Mouse (Mus musculus): Measurements from ENCODE around the gene Pcx. TPM values are rescaled to one million over a fixed set of nuclear protein-coding genes. Genes with fewer than 3 reads are reported as not detected.

The Pcx gene
- polyA plus RNA-seq, 1 experiment from 2014 or later: 14.1 TPM

DNA sequence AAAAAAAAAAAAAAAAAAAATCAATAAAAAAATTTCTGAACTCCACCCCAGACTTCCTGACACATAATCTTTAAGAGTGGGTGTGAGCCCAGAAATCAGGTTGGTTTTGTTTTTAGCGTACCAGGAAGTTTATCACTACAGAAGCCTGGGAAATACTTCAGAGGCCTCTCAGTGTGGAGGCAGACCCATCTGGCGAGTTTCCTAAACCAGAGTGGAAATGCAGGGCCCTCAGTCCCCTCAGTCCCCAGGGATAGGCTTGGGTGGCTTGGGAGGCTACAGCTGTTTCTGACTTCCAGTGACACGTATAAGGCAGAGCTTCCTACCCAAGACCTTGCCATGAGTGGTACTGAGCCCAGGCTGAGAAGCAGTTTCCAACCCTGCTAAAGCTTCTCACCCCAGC lies 2.5 kb upstream of the Pcx start:
- no peaks in the 10 kb centered on the region for H3K36me3 ChIP-seq (ENCODE audit: control insufficient read depth, insufficient read depth)
- H3K4me1 ChIP-seq (ENCODE audit: control insufficient read depth, insufficient read depth, low read length): peaks cover 7% of the 10 kb centered on the region
- no peak for ATAC-seq (replicated peaks; ENCODE audit: extremely low read depth, insufficient read depth, low FRiP score)
- 57% methylated on average over 3 of the region's 3 CpGs for WGBS
- no peak overlapping the region for H3K4me2 ChIP-seq (ENCODE audit: low read depth, low read length)
- no peak overlapping the region for H3K9ac ChIP-seq (ENCODE audit: low read length)
- H3K27me3 ChIP-seq (ENCODE audit: control insufficient read depth, insufficient read depth, low read length): 0 out of 2 replicates have a peak, but pooled peaks cover 3% of the 10 kb centered on the region
- no peaks in the 10 kb centered on the region for H3K9me3 ChIP-seq (replicated peaks; ENCODE audit: control insufficient read depth, low read length)
- no peak overlapping the region for H3K4me3 ChIP-seq (ENCODE audit: low read length)
- no peak overlapping the region for H3K27ac ChIP-seq (ENCODE audit: low read length)

- ATAC-seq (replicated peaks; ENCODE audit: extremely low read depth, insufficient read depth, low FRiP score): no peak
- Histone ChIP-seq H3K9me3 (replicated peaks; ENCODE audit: control insufficient read depth, low read length) (no peaks in the 10 kb centered on the region), H3K4me3 (ENCODE audit: low read length) (peak overlapping the region; percentile 87), H3K36me3 (ENCODE audit: control insufficient read depth, insufficient read depth) (no peaks in the 10 kb centered on the region), H3K27ac (ENCODE audit: low read length) (no peak overlapping the region), H3K9ac (ENCODE audit: low read length) (peak overlapping the region; percentile 77), H3K4me1 (ENCODE audit: control insufficient read depth, insufficient read depth, low read length) (peaks cover 14% of the 10 kb centered on the region), H3K4me2 (ENCODE audit: low read depth, low read length) (peak overlapping the region; percentile 95), H3K27me3 (ENCODE audit: control insufficient read depth, insufficient read depth, low read length) (0 out of 2 replicates have a peak, but pooled peaks cover 3% of the 10 kb centered on the region)
- WGBS: 10% methylated on average over 13 of the region's 13 CpGs
Measured at GRCm38 (mm10) chr19:4511116-4511841, 1.0 kb downstream of the Pcx start.

- WGBS: 64% methylated on average over 4 of the region's 4 CpGs
- Histone ChIP-seq H3K36me3 (ENCODE audit: control insufficient read depth, insufficient read depth) (no peaks in the 10 kb centered on the region), H3K9ac (ENCODE audit: low read length) (no peak overlapping the region), H3K27me3 (ENCODE audit: control insufficient read depth, insufficient read depth, low read length) (0 out of 2 replicates have a peak, but pooled peaks cover 3% of the 10 kb centered on the region), H3K9me3 (replicated peaks; ENCODE audit: control insufficient read depth, low read length) (no peaks in the 10 kb centered on the region), H3K27ac (ENCODE audit: low read length) (no peak overlapping the region), H3K4me3 (ENCODE audit: low read length) (no peak overlapping the region), H3K4me1 (ENCODE audit: control insufficient read depth, insufficient read depth, low read length) (peaks cover 14% of the 10 kb centered on the region), H3K4me2 (ENCODE audit: low read depth, low read length) (no peak overlapping the region)
- no peak for ATAC-seq (replicated peaks; ENCODE audit: extremely low read depth, insufficient read depth, low FRiP score)
Measured at GRCm38 (mm10) chr19:4513236-4513858, 3.1 kb downstream of the Pcx start.

- H3K9me3 ChIP-seq (replicated peaks; ENCODE audit: control insufficient read depth, low read length): no peaks in the 10 kb centered on the region
- no peak overlapping the region for H3K4me3 ChIP-seq (ENCODE audit: low read length)
- H3K27ac ChIP-seq (ENCODE audit: low read length): no peak overlapping the region
- WGBS: 34% methylated on average over 2 of the region's 2 CpGs
- no peaks in the 10 kb centered on the region for H3K36me3 ChIP-seq (ENCODE audit: control insufficient read depth, insufficient read depth)
- H3K4me1 ChIP-seq (ENCODE audit: control insufficient read depth, insufficient read depth, low read length): peaks cover 11% of the 10 kb centered on the region
- ATAC-seq (replicated peaks; ENCODE audit: extremely low read depth, insufficient read depth, low FRiP score): no peak
- no peak overlapping the region for H3K9ac ChIP-seq (ENCODE audit: low read length)
- H3K27me3 ChIP-seq (ENCODE audit: control insufficient read depth, insufficient read depth, low read length): 0 out of 2 replicates have a peak, but pooled peaks cover 3% of the 10 kb centered on the region
- H3K4me2 ChIP-seq (ENCODE audit: low read depth, low read length): no peak overlapping the region
Measured at GRCm38 (mm10) chr19:4515746-4516145, 5.5 kb downstream of the Pcx start.

DNA sequence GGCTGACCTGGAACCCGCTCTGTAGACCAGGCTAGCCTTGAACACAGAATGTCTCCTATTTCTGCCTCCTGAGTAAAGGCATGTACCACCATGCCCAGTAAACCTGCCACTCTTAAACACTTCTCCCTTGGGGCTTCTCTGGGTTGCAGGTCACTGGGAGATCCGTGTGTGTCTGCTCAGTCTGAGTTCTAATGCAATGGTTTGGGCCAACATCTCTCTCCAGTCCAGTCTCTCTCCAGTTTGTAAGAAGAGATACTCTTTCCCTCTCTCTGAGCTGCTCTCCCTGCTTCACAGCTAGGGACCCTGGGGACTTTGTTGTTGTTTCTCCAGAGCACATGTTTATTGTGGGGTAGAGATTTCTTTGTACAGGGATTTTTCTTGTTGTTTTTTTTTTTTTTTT lies 6.0 kb downstream of the Pcx start:
- H3K9ac ChIP-seq (ENCODE audit: low read length): no peak overlapping the region
- no peak overlapping the region for H3K4me3 ChIP-seq (ENCODE audit: low read length)
- no peaks in the 10 kb centered on the region for H3K36me3 ChIP-seq (ENCODE audit: control insufficient read depth, insufficient read depth)
- no peak overlapping the region for H3K4me2 ChIP-seq (ENCODE audit: low read depth, low read length)
- H3K9me3 ChIP-seq (replicated peaks; ENCODE audit: control insufficient read depth, low read length): no peaks in the 10 kb centered on the region
- no peak overlapping the region for H3K27ac ChIP-seq (ENCODE audit: low read length)
- no peak for ATAC-seq (replicated peaks; ENCODE audit: extremely low read depth, insufficient read depth, low FRiP score)
- WGBS: 67% methylated on average over 2 of the region's 2 CpGs
- no peaks in the 10 kb centered on the region for H3K27me3 ChIP-seq (ENCODE audit: control insufficient read depth, insufficient read depth, low read length)
- H3K4me1 ChIP-seq (ENCODE audit: control insufficient read depth, insufficient read depth, low read length): peaks cover 7% of the 10 kb centered on the region

GRCm38 (mm10) chr19:4517483-4517882 lies 7.2 kb downstream of the Pcx start:
- no peaks in the 10 kb centered on the region for H3K36me3 ChIP-seq (ENCODE audit: control insufficient read depth, insufficient read depth)
- no peak overlapping the region for H3K27ac ChIP-seq (ENCODE audit: low read length)
- no peak overlapping the region for H3K4me3 ChIP-seq (ENCODE audit: low read length)
- H3K9ac ChIP-seq (ENCODE audit: low read length): no peak overlapping the region
- peaks cover 7% of the 10 kb centered on the region for H3K4me1 ChIP-seq (ENCODE audit: control insufficient read depth, insufficient read depth, low read length)
- no peaks in the 10 kb centered on the region for H3K27me3 ChIP-seq (ENCODE audit: control insufficient read depth, insufficient read depth, low read length)
- H3K9me3 ChIP-seq (replicated peaks; ENCODE audit: control insufficient read depth, low read length): no peaks in the 10 kb centered on the region
- ATAC-seq (replicated peaks; ENCODE audit: extremely low read depth, insufficient read depth, low FRiP score): no peak
- H3K4me2 ChIP-seq (ENCODE audit: low read depth, low read length): no peak overlapping the region
- 80% methylated on average over 1 of the region's 1 CpGs for WGBS

DNA sequence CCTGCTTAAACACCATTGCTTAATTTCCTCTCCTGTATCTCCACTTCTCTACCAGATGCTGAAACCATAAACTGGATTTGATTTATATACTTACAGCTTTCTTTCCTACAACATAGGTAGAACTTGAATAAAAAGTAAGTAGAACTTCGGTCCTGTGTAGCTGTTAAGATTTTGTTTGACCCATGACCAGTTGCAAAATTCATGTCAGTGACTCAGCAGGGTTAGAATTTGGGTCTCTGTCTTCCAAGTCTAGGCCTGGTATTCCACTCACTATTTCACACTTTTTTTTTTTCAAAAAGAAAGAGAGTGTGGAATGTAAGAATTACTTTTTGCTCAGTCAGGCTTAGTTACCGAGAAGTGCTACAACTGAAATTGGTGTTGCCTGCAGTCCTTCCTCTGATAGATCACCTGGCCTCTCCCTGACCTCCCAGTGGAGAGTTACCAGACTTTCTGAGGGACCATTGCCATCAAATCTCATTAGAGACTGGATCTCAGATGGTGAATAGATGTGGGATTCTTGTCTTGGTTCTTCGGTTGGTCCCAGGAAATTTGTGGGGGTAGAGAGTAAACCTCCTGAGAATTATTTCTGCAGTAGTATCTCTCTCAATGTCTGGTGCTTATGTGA lies 11.3 kb downstream of the Pcx start:
- no peak overlapping the region for H3K4me3 ChIP-seq (ENCODE audit: low read length)
- H3K4me2 ChIP-seq (ENCODE audit: low read depth, low read length): no peak overlapping the region
- H3K27me3 ChIP-seq (ENCODE audit: control insufficient read depth, insufficient read depth, low read length): no peaks in the 10 kb centered on the region
- 89% methylated on average over 3 of the region's 3 CpGs for WGBS
- H3K27ac ChIP-seq (ENCODE audit: low read length): no peak overlapping the region
- H3K9ac ChIP-seq (ENCODE audit: low read length): no peak overlapping the region
- H3K9me3 ChIP-seq (replicated peaks; ENCODE audit: control insufficient read depth, low read length): no peaks in the 10 kb centered on the region
- no peak for ATAC-seq (replicated peaks; ENCODE audit: extremely low read depth, insufficient read depth, low FRiP score)
- H3K4me1 ChIP-seq (ENCODE audit: control insufficient read depth, insufficient read depth, low read length): no peaks in the 10 kb centered on the region
- H3K36me3 ChIP-seq (ENCODE audit: control insufficient read depth, insufficient read depth): no peaks in the 10 kb centered on the region

DNA sequence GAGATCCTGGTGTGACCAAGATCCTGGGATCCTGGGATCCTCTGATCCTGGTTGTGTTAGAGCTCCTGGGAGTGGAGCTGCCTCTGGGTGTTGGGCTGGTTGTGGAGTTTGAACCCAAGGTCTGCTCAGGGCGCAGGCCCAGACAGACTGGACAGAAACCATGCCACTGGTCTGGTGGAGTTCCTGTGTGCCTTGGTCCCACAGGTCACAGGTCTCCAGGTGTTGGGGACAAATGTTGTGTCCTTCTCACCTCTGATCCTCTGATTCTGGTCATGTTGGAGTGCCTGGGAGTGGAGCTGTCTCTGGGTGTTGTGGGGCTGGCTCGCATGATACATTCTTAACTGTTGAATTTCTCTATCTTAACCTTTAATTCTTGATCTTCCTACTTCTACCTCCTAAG lies 24.4 kb downstream of the Pcx start:
- Histone ChIP-seq H3K9ac (ENCODE audit: low read length) (no peak overlapping the region), H3K27me3 (ENCODE audit: control insufficient read depth, insufficient read depth, low read length) (no peaks in the 10 kb centered on the region), H3K4me1 (ENCODE audit: control insufficient read depth, insufficient read depth, low read length) (no peaks in the 10 kb centered on the region), H3K4me3 (ENCODE audit: low read length) (no peak overlapping the region), H3K9me3 (replicated peaks; ENCODE audit: control insufficient read depth, low read length) (no peaks in the 10 kb centered on the region), H3K36me3 (ENCODE audit: control insufficient read depth, insufficient read depth) (no peaks in the 10 kb centered on the region), H3K4me2 (ENCODE audit: low read depth, low read length) (no peak overlapping the region), H3K27ac (ENCODE audit: low read length) (no peak overlapping the region)
- no peak for ATAC-seq (replicated peaks; ENCODE audit: extremely low read depth, insufficient read depth, low FRiP score)
- 84% methylated on average over 2 of the region's 2 CpGs for WGBS

DNA sequence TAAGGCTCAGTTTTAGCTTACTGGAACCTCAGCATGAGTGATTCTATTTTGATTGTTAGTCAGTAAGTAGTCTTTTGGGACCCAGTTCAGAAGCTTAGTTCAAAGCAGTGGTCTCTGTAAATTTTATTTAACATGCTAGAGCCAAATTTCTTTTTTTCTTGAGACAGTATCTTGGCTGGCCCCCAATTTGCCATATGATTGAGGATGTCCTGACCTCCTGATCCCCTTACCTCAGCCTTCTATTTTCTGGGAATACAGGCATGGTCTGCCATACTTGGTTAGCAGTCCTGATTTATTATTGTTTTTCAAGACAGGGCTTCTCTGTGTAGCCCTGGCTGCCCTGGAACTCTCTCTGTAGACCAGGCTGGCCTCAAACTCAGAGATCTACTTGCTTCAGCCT lies 25.6 kb downstream of the Pcx start:
- no peaks in the 10 kb centered on the region for H3K4me1 ChIP-seq (ENCODE audit: control insufficient read depth, insufficient read depth, low read length)
- H3K9ac ChIP-seq (ENCODE audit: low read length): no peak overlapping the region
- H3K9me3 ChIP-seq (replicated peaks; ENCODE audit: control insufficient read depth, low read length): no peaks in the 10 kb centered on the region
- H3K4me2 ChIP-seq (ENCODE audit: low read depth, low read length): no peak overlapping the region
- H3K4me3 ChIP-seq (ENCODE audit: low read length): no peak overlapping the region
- ATAC-seq (replicated peaks; ENCODE audit: extremely low read depth, insufficient read depth, low FRiP score): no peak
- no peak overlapping the region for H3K27ac ChIP-seq (ENCODE audit: low read length)
- H3K27me3 ChIP-seq (ENCODE audit: control insufficient read depth, insufficient read depth, low read length): no peaks in the 10 kb centered on the region
- no peaks in the 10 kb centered on the region for H3K36me3 ChIP-seq (ENCODE audit: control insufficient read depth, insufficient read depth)
